Mouse (Mus musculus): ENCODE measurements at regions not wholly inside any gene's neighbourhood (a gene's known extent, or its start where the extent isn't known, plus 50 kb on each side); places are given as distances from the start of the nearest gene placed in this dataset.

GRCm38 (mm10) chr12:8443253-8443661 lies 56.6 kb downstream of the Rhob start:
- TF ChIP-seq CTCF (IDR thresholded peaks at IDR 0.05; ENCODE audit: borderline replicate concordance, insufficient read depth, low read length): no peak
- no peak for TF ChIP-seq POLR2A (IDR thresholded peaks at IDR 0.05; ENCODE audit: low read depth, low read length)

Data from embryonic fibroblast, embryonic 13.5 days (primary cell).